Mouse (Mus musculus) heart, postnatal 0 days (tissue): ENCODE measurements at regions not wholly inside any gene's neighbourhood (a gene's known extent, or its start where the extent isn't known, plus 50 kb on each side); places are given as distances from the start of the nearest gene placed in this dataset.

ENCODE experiments used
- ATAC-seq: fragments of 200-750 bp; cut with Nextera tagmentation; 2 replicates; pipeline ENCODE4 v1.8.0; 2017; ENCODE audit warnings: low read depth, moderate number of reproducible peaks, moderate library complexity; ENCODE audit not compliant: insufficient read depth
- DNase-seq: peaks from one replicate; pipeline ENCODE4 v3.0.0-alpha.2; 2016; ENCODE audit warnings: low spot score
- H3K27ac ChIP-seq: fragments of 300-500 bp; sonication (generic); 2 replicates; pipeline ENCODE4 v1.5.1; 2014; ENCODE audit warnings: low read depth, mild to moderate bottlenecking
- H3K27me3 ChIP-seq: fragments of 300-500 bp; sonication (generic); 2 replicates; pipeline ENCODE4 v1.6.1; 2014; ENCODE audit warnings: low read length, mixed read lengths; ENCODE audit not compliant: control insufficient read depth, insufficient read depth
- H3K36me3 ChIP-seq: fragments of 300-500 bp; sonication (generic); replicated peaks from 2 replicates; pipeline ENCODE4 v1.6.1; 2014; ENCODE audit warnings: low read length, mixed read lengths; ENCODE audit not compliant: control insufficient read depth, insufficient read depth
- H3K4me1 ChIP-seq: fragments of 300-500 bp; sonication (generic); 2 replicates; pipeline ENCODE4 v1.6.1; 2014; ENCODE audit warnings: antibody characterized with exemption; ENCODE audit not compliant: control insufficient read depth, insufficient read depth
- H3K4me2 ChIP-seq: fragments of 300-500 bp; sonication (generic); 2 replicates; pipeline ENCODE4 v1.6.1; 2014; ENCODE audit warnings: low read depth, mild to moderate bottlenecking, low read length, moderate library complexity
- H3K4me3 ChIP-seq: fragments of 300-500 bp; sonication (generic); 2 replicates; pipeline ENCODE4 v1.5.1; 2014; ENCODE audit warnings: low read depth, low read length
- H3K9ac ChIP-seq: fragments of 300-500 bp; sonication (generic); replicated peaks from 2 replicates; pipeline ENCODE4 v1.6.1; 2014; ENCODE audit warnings: low read depth, low read length, mixed read lengths
- H3K9me3 ChIP-seq: fragments of 300-500 bp; sonication (generic); replicated peaks from 2 replicates; pipeline ENCODE4 v1.6.1; 2016; ENCODE audit warnings: low read length; ENCODE audit not compliant: control insufficient read depth
- CTCF ChIP-seq: IDR thresholded peaks from 2 replicates; pipeline ENCODE4 v1.5.1; 2016; ENCODE audit warnings: antibody characterized with exemption, control low read depth, low read depth
- EP300 ChIP-seq: IDR thresholded peaks from 2 replicates; pipeline ENCODE4 v1.6.1; 2016; ENCODE audit warnings: antibody characterized with exemption, low read depth
- WGBS: fragments of 180-500 bp; shearing (Covaris S2); extraction: QIAGEN DNeasy Blood & Tissue Kit; methylation state at CpG from one replicate; pipeline ENCODE4 v1.1.7; 2014; 5-methylcytosine and 5-hydroxymethylcytosine counted together

GRCm38 (mm10) chr7:116596914-116597313 is 92.7 kb downstream of the Nucb2 start:
- Histone ChIP-seq H3K27me3 (no peaks in the 10 kb centered on the region), H3K36me3 (no peaks in the 10 kb centered on the region), H3K4me1 (no peaks in the 10 kb centered on the region), H3K4me3 (no peak overlapping the region), H3K27ac (no peak overlapping the region), H3K9ac (no peak overlapping the region), H3K9me3 (no peaks in the 10 kb centered on the region), H3K4me2 (no peak overlapping the region)
- TF ChIP-seq CTCF (no peak), EP300 (no peak)
- ATAC-seq: no peak
- DNase-seq: no peak

GRCm38 (mm10) chr7:116600340-116600739 is 96.2 kb downstream of the Nucb2 start:
- H3K27ac ChIP-seq: no peak overlapping the region
- 67% methylated on average over 3 of the region's 3 CpGs for WGBS
- DNase-seq (no peak), ATAC-seq (no peak)
- no peaks in the 10 kb centered on the region for H3K4me1 ChIP-seq
- no peaks in the 10 kb centered on the region for H3K36me3 ChIP-seq
- H3K9ac ChIP-seq: no peak overlapping the region
- H3K4me2 ChIP-seq: no peak overlapping the region
- TF ChIP-seq EP300: no peak
- TF ChIP-seq CTCF: no peak
- no peaks in the 10 kb centered on the region for H3K27me3 ChIP-seq
- H3K4me3 ChIP-seq: no peak overlapping the region
- no peaks in the 10 kb centered on the region for H3K9me3 ChIP-seq

- Histone ChIP-seq H3K27me3 (no peaks in the 10 kb centered on the region), H3K27ac (no peak overlapping the region), H3K4me3 (no peak overlapping the region), H3K9me3 (no peaks in the 10 kb centered on the region), H3K4me1 (no peaks in the 10 kb centered on the region), H3K4me2 (no peak overlapping the region), H3K9ac (no peak overlapping the region), H3K36me3 (no peaks in the 10 kb centered on the region)
- peak; percentile 33; the same call in 1 of the 2 replicates for ATAC-seq
- DNase-seq: no peak
- TF ChIP-seq EP300 (no peak), CTCF (no peak)
- 56% methylated on average over 6 of the region's 6 CpGs for WGBS
Measured at GRCm38 (mm10) chr7:116603167-116603839, 99.1 kb downstream of the Nucb2 start.

GRCm38 (mm10) chr7:116603840-116604194 is 99.6 kb downstream of the Nucb2 start:
- Histone ChIP-seq H3K27ac (no peak overlapping the region), H3K36me3 (no peaks in the 10 kb centered on the region), H3K4me1 (no peaks in the 10 kb centered on the region), H3K9me3 (no peaks in the 10 kb centered on the region), H3K27me3 (no peaks in the 10 kb centered on the region), H3K4me2 (no peak overlapping the region), H3K4me3 (no peak overlapping the region), H3K9ac (no peak overlapping the region)
- TF ChIP-seq CTCF (no peak), EP300 (no peak)
- DNase-seq: no peak
- ATAC-seq: no peak
- WGBS: 61% methylated on average over 3 of the region's 3 CpGs

- Histone ChIP-seq H3K9ac (no peak overlapping the region), H3K4me2 (no peak overlapping the region), H3K27me3 (no peaks in the 10 kb centered on the region), H3K27ac (no peak overlapping the region), H3K36me3 (no peaks in the 10 kb centered on the region), H3K9me3 (no peaks in the 10 kb centered on the region), H3K4me3 (no peak overlapping the region), H3K4me1 (no peaks in the 10 kb centered on the region)
- TF ChIP-seq EP300: no peak
- no peak for TF ChIP-seq CTCF
- DNase-seq (no peak), ATAC-seq (no peak)
- 54% methylated on average over 6 of the region's 6 CpGs for WGBS
Measured at GRCm38 (mm10) chr7:116606255-116606654, 102.1 kb downstream of the Nucb2 start.
